Mouse (Mus musculus) spleen, adult 10 weeks (tissue): Measurements from ENCODE around the gene Atl2. TPM values are rescaled to one million over a fixed set of nuclear protein-coding genes. Genes with fewer than 3 reads are reported as not detected.

ENCODE experiments used
- polyA plus RNA-seq: library from polyadenylated mRNA; stranded (reverse); fragments of 350-450 nt; fragmentation: Illumina TruSeq; extraction: RNeasy Lipid Tissue Mini Kit (QIAGEN cat#74804); gene quantifications from one replicate; pipeline ENCODE4 v1.2.3, GENCODE M21; 2015; ENCODE audit warnings: low replicate concordance; ENCODE audit not compliant: insufficient read depth

The Atl2 gene
- 41.6 TPM for polyA plus RNA-seq

DNA sequence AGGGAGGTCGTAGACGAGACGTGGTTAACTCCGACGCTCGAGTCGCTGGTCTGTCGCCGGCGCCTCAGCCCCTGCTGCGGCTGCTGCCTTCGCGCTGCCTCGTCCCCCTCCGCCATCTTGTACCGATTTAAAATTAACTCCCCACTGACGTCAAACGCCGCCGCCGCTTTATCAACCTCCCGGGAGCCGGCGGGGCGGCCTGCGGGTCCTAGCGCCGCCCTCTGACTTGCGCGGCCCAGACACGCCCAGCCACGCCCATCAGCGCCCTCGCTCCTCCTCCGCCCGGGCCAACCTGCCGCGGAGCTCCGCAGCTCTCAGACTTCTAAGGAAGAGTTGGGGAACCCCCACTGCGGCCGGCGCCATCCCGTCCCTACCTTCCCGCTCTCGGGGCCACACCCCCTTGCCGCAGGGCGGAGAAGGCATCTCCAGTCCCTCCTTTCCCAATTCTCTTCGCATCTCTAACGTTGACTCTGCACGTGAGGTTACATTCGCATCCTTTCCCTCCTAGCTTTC, at the start of gene Atl2:
Atl2 (minus strand) TSS at position 213 of the 513 bp plus-strand sequence.

Other genes with a start within 250 kb of the Atl2 start
- gene Cyp1b1, start 181.1 kb downstream of the Atl2 start, polyA plus RNA-seq: 66.0 TPM
- gene Hnrnpll, start 166.2 kb upstream of the Atl2 start, polyA plus RNA-seq: 36.1 TPM
- gene Galm, start 231.3 kb upstream of the Atl2 start, polyA plus RNA-seq: 8.8 TPM